Mouse (Mus musculus) forebrain, postnatal 0 days (tissue): Measurements from ENCODE around the gene Vmn2r80. TPM values are rescaled to one million over a fixed set of nuclear protein-coding genes. Genes with fewer than 3 reads are reported as not detected.
"Not testable (repeated sequence)": the region's sequence is repeated elsewhere in the genome, so short reads cannot be mapped to it uniquely, and the experiment has no call there.

ENCODE experiments used
- ATAC-seq: fragments of 200-750 bp; cut with Nextera tagmentation; 2 replicates; pipeline ENCODE4 v1.8.0; 2017; ENCODE audit warnings: mild to moderate bottlenecking, moderate library complexity
- DNase-seq: peaks from one replicate; pipeline ENCODE4 v3.0.0-alpha.2; 2015
- H3K27ac ChIP-seq: fragments of 300-500 bp; sonication (generic); 2 replicates; pipeline ENCODE4 v1.5.1; 2014; ENCODE audit warnings: low read depth, mild to moderate bottlenecking, antibody characterized with exemption, low read length, moderate library complexity, mixed read lengths
- H3K27me3 ChIP-seq: fragments of 300-500 bp; sonication (generic); 2 replicates; pipeline ENCODE4 v1.6.1; 2014; ENCODE audit warnings: mild to moderate bottlenecking, low read length, mixed read lengths; ENCODE audit not compliant: insufficient read depth
- H3K36me3 ChIP-seq: fragments of 300-500 bp; sonication (generic); 2 replicates; pipeline ENCODE4 v1.6.1; 2014; ENCODE audit warnings: mild to moderate bottlenecking, moderate library complexity; ENCODE audit not compliant: insufficient read depth
- H3K4me1 ChIP-seq: fragments of 300-500 bp; sonication (generic); 2 replicates; pipeline ENCODE4 v1.6.1; 2014; ENCODE audit warnings: antibody characterized with exemption; ENCODE audit not compliant: insufficient read depth
- H3K4me2 ChIP-seq: fragments of 300-500 bp; sonication (generic); 2 replicates; pipeline ENCODE4 v1.6.1; 2014; ENCODE audit warnings: low read depth, mild to moderate bottlenecking, moderate library complexity
- H3K4me3 ChIP-seq: fragments of 300-500 bp; sonication (generic); 2 replicates; pipeline ENCODE4 v1.5.1; 2014; ENCODE audit warnings: low read depth, low read length, mixed read lengths
- H3K9ac ChIP-seq: fragments of 300-500 bp; sonication (generic); 2 replicates; pipeline ENCODE4 v1.6.1; 2014; ENCODE audit warnings: mild to moderate bottlenecking
- H3K9me3 ChIP-seq: fragments of 300-500 bp; sonication (generic); 2 replicates; pipeline ENCODE4 v1.6.1; 2016; ENCODE audit warnings: low read length
- CTCF ChIP-seq: sonication (generic); IDR thresholded peaks from 2 replicates; pipeline ENCODE4 v1.5.1; 2016; ENCODE audit warnings: antibody characterized with exemption, control low read depth, low read depth
- WGBS: fragments of 180-500 bp; shearing (Covaris S2); extraction: QIAGEN DNeasy Blood & Tissue Kit; methylation state at CpG from one replicate; pipeline ENCODE4 v1.1.7; 2014; 5-methylcytosine and 5-hydroxymethylcytosine counted together
- polyA plus RNA-seq: library from polyadenylated mRNA; unstranded; fragments of >200 nt; fragmentation: Nextera tagmentation; extraction: Ambion mirVana; gene quantifications from 2 replicates; pipeline ENCODE4 v1.2.1, GENCODE M21; 2015
- total RNA-seq: library from RNA; depleted of rRNA; stranded (reverse); fragments of >200 nt; gene quantifications from 2 replicates; pipeline ENCODE4 v1.2.3, GENCODE M21; 2014; rRNA removed

The Vmn2r80 gene
- total and polyA plus RNA-seq, 2 experiments from 2014 or later = not detected

- Histone ChIP-seq H3K4me1 (no peaks in the 10 kb centered on the region), H3K27ac (no peak overlapping the region), H3K9me3 (no peaks in the 10 kb centered on the region), H3K4me3 (no peak overlapping the region), H3K9ac (no peak overlapping the region), H3K36me3 (no peaks in the 10 kb centered on the region), H3K27me3 (no peaks in the 10 kb centered on the region), H3K4me2 (no peak overlapping the region)
- no peak for DNase-seq
- TF ChIP-seq CTCF = no peak
- ATAC-seq = no peak
These were observed 3.0 kb downstream of the Vmn2r80 start for GRCm38 (mm10) chr10:79151602-79152001.

GRCm38 (mm10) chr10:79199973-79200372, 51.4 kb downstream of the Vmn2r80 start:
- H3K27ac ChIP-seq, H3K9ac ChIP-seq, H3K9me3 ChIP-seq, H3K27me3 ChIP-seq, H3K36me3 ChIP-seq, H3K4me2 ChIP-seq, ATAC-seq, DNase-seq, H3K4me1 ChIP-seq, H3K4me3 ChIP-seq: not testable (repeated sequence)
- WGBS = 85% methylated on average over 1 of the region's 1 CpGs

GRCm38 (mm10) chr10:79220432-79220831, 71.9 kb downstream of the Vmn2r80 start:
- H3K4me2 ChIP-seq = no peak overlapping the region
- ATAC-seq (no peak), DNase-seq (no peak)
- TF ChIP-seq CTCF = no peak
- no peaks in the 10 kb centered on the region for H3K27me3 ChIP-seq
- no peak overlapping the region for H3K4me3 ChIP-seq
- H3K4me1 ChIP-seq = no peaks in the 10 kb centered on the region
- H3K9me3 ChIP-seq = no peaks in the 10 kb centered on the region
- H3K36me3 ChIP-seq = no peaks in the 10 kb centered on the region
- no peak overlapping the region for H3K27ac ChIP-seq
- H3K9ac ChIP-seq = no peak overlapping the region

GRCm38 (mm10) chr10:79221606-79222005, 73.0 kb downstream of the Vmn2r80 start:
- Histone ChIP-seq H3K4me3 (no peak overlapping the region), H3K27ac (no peak overlapping the region), H3K27me3 (no peaks in the 10 kb centered on the region), H3K4me2 (no peak overlapping the region), H3K36me3 (no peaks in the 10 kb centered on the region), H3K9ac (no peak overlapping the region), H3K9me3 (no peaks in the 10 kb centered on the region), H3K4me1 (no peaks in the 10 kb centered on the region)
- ATAC-seq (no peak), DNase-seq (no peak)
- TF ChIP-seq CTCF = no peak

- H3K36me3 ChIP-seq = no peaks in the 10 kb centered on the region
- H3K27ac ChIP-seq = no peak overlapping the region
- no peaks in the 10 kb centered on the region for H3K9me3 ChIP-seq
- WGBS = 78% methylated on average over 7 of the region's 7 CpGs
- no peaks in the 10 kb centered on the region for H3K27me3 ChIP-seq
- no peak for ATAC-seq
- H3K4me2 ChIP-seq = no peak overlapping the region
- TF ChIP-seq CTCF = no peak
- H3K4me3 ChIP-seq = no peak overlapping the region
- H3K9ac ChIP-seq = no peak overlapping the region
- no peak for DNase-seq
- H3K4me1 ChIP-seq = no peaks in the 10 kb centered on the region
These were observed 73.6 kb downstream of the Vmn2r80 start for GRCm38 (mm10) chr10:79222214-79222613.

Other genes starting within 250 kb of the Vmn2r80 start
- gene Olfr1354, start 235.6 kb upstream of the Vmn2r80 start, total RNA-seq = not detected in 2 replicates
- gene Olfr1354, start 235.6 kb upstream of the Vmn2r80 start, polyA plus RNA-seq = not detected in 2 replicates
- not detected in 2 replicates for gene Olfr8, start 198.1 kb upstream of the Vmn2r80 start, total RNA-seq
- gene Olfr8, start 198.1 kb upstream of the Vmn2r80 start, polyA plus RNA-seq = not detected in 2 replicates
- not detected in 2 replicates for gene Olfr1353, start 185.5 kb upstream of the Vmn2r80 start, total RNA-seq
- not detected in 2 replicates for gene Olfr1353, start 185.5 kb upstream of the Vmn2r80 start, polyA plus RNA-seq
- gene Olfr1352, start 167.7 kb upstream of the Vmn2r80 start, total RNA-seq = not detected in 2 replicates
- not detected in 2 replicates for gene Olfr1352, start 167.7 kb upstream of the Vmn2r80 start, polyA plus RNA-seq
- not detected in 2 replicates for gene Olfr1351, start 136.3 kb upstream of the Vmn2r80 start, total RNA-seq
- not detected in 2 replicates for gene Olfr1351, start 136.3 kb upstream of the Vmn2r80 start, polyA plus RNA-seq
- gene Olfr57, start 120.0 kb upstream of the Vmn2r80 start, total RNA-seq = not detected in 2 replicates
- 0.21 and 0.39 TPM in 2 replicates for gene Olfr57, start 120.0 kb upstream of the Vmn2r80 start, polyA plus RNA-seq
- gene 2610008E11Rik, start 51.2 kb upstream of the Vmn2r80 start, total RNA-seq = 35.5 and 47.4 TPM in 2 replicates
- 16.5 and 24.9 TPM in 2 replicates for gene 2610008E11Rik, start 51.2 kb upstream of the Vmn2r80 start, polyA plus RNA-seq
- not detected in 2 replicates for gene Vmn2r81, start 98.9 kb downstream of the Vmn2r80 start, total RNA-seq
- not detected in 2 replicates for gene Vmn2r81, start 98.9 kb downstream of the Vmn2r80 start, polyA plus RNA-seq
- gene Vmn2r82, start 207.8 kb downstream of the Vmn2r80 start, total RNA-seq = not detected in 2 replicates
- gene Vmn2r82, start 207.8 kb downstream of the Vmn2r80 start, polyA plus RNA-seq = not detected in 2 replicates